Mouse (Mus musculus) lung, postnatal 10 days (tissue): ENCODE data around the gene Nmur1.
"Not testable (repeated sequence)": the region's sequence is repeated elsewhere in the genome, so short reads cannot be mapped to it uniquely, and the experiment has no call there.

Source experiments
- DNase-seq: peaks from one replicate; pipeline ENCODE4 v3.0.0; 2021

The Nmur1 gene

DNA sequence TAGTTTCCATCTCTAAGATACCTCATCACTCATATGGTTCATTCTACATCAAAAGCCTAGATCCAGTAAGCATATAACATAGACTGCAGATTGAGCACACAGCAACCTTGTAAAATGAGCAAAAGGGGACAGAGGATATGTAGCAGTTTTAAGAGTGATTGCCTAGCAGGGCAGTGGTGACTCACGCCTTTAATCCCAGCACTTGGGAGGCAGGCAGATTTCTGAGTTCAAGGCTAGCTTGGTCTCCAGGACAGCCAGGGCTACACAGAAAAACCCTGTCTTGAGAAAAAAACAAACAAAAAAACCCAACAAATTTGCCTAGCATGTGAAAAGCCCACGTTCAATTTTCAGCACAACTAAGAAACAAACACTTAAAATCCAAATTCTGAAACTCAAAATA lies 71.8 kb downstream of the Nmur1 start:
- DNase-seq: no peak

DNA sequence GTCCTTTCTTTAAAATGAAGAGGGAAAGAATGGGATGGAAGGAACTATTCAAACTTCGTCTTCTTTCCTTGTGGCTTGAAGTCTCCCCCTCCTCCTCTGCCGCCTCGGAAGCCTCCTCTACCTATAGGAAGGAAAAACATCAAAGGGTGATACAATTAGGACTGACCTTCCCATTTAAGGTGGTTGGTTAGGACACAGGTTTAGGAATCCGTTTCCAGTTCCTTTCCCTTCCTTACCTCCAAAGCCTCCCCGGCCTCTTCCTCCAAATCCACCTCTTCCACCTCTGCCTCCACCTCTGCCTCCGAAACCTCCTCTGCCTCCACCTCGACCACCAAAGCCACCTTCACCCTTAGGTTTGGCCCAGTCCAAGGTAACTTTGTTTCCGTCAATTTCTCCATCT lies 75.5 kb downstream of the Nmur1 start:
- no peak for DNase-seq

DNA sequence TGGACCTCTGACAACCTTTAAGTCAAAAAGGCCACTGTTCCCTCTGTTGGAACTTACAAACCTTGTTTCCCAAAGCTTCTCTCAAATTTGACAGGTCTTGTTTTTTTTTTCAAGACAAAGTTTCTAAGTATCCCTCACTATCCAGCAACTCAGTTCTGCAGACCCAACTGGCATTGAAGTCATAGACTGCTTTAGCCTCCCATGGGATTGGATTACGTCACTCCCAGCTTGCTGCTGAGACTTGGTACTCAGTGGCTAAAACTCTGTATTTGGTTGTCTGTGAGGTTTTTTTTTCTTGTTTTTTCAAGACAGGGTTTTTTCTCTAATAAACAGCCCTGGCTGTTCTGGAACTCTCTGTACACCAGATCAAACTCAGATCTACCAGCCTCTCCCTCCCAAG lies 76.3 kb downstream of the Nmur1 start:
- no peak for DNase-seq

DNA sequence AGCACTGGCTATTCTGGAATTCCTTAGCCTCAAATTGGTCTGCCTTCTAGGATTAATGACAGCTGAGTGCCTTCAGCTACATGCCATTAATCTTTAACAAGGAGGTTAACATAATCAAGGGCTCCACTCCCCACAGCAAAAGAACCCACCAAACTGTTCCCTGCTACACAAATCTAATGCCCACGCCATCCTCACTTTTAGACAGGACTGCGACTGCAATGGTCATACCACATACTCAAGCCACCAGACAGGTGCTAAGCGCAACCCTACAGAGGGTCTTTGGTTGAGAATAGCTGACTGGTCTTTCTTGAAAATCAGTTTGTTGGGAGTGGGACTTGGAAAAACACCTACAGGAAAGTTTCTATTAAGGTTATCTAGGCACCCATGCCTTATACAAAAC lies 76.8 kb downstream of the Nmur1 start:
- DNase-seq: no peak

DNA sequence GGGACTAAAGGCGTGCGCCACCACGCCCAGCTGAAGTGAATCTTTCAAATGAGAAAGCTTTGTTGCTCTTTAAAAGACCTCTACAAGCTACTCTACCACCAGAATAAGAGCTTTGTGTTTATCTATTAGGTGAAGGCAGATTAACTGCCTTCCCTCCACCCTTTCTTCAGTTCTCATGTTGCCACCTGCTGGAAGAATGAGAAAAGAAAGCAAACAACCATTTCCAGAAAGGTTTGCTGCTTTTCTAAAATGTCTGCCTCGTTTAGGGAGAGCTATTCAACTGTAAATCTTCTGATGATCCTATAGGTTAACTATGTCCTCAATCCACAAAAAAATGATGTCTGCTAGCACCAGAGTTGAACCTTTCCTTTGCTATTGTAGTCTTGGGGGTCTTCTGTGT lies 77.2 kb downstream of the Nmur1 start:
- DNase-seq: no peak

DNA sequence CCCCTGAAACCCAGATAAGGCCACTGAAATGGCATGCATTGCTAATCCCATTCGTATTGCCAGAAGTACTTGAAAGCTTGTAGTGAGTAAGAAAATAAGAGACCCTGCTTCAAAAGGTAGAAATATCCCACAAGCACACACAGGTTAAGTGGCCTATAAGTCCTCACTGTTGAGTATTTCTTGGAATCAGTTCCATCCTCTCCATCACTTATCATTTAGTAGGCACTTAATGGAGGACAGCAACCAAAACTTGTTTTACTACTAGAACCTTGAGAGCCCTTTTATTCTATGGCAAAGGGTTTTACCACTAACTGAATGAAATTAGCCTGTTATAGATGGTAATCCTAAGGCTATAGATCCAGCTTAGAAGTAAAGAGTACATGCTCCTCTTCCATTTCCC lies 77.9 kb downstream of the Nmur1 start:
- no peak for DNase-seq

DNA sequence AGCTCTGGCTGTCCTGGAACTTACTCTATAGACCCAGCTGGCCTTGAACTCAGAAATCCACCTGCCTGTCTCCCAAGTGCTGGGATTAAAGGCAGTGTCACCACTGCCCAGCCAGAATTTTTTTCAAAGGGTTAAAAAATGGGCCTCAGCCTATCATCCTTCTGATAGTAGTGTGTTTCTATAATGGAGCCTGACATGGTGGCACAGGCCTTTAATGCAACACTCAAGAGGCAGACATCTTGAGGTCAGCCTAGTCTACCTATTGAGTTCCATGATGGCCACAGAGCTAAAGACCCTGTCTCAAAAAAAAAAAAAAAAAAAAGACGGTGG lies 78.3 kb downstream of the Nmur1 start:
- DNase-seq: no peak

DNA sequence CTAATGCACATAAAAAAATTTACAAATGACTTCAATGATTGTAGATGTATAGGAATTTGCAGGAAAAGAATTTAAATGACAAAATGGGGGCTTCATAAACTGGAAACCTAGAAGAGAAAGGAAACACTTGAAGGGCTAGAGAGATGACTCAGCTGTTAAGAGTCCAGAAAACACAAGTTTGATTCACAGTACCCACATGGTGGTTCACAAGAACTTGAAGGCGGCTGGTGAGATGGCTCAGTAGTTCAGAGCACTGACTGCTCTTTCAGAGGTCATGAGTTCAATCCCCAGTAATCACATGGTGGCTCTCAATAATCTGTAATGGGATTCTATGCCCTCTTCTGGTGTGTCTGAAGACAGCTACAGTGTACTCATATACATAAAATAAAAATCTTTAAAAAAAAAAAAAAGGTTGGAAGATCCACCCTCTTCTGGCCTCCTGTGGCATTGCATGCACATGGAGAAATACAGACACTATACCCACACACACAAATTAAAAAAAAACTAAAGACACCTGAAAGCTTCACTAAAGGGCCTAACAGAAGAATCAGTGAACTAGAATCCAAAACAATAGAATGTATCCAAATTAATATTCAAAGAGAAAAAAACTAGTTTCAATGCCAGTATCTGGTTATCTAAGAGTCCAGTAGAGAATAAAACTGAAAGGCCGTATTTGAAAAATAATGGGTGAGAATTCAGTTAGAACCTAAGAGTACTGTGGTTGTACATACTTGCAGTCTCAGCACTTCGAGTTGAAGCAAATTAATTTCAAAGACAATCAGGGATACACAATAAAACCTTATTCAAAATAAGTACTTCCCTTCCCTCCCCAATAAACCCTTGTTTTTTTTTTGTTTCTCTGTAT lies 78.9 kb downstream of the Nmur1 start:
- no peak for DNase-seq

DNA sequence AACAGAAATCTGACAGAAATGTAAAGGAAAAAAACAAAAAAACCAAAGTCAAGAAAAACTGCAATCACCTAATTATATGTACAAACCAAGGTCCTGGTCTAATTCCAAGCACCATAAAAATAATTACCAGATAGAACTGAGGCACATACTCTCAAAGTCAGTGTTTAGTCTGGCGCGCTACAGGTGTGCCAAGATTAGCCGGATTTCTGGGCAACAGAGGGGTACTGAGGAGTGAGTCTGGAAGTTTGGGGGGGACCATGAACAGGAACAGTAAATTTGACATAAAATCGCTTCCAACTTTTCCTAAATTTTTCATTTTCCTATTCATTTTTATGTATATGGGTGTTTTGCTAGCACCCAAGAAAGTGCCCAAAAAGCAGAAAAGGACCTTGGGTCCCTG lies 80.1 kb downstream of the Nmur1 start:
- no peak for DNase-seq

DNA sequence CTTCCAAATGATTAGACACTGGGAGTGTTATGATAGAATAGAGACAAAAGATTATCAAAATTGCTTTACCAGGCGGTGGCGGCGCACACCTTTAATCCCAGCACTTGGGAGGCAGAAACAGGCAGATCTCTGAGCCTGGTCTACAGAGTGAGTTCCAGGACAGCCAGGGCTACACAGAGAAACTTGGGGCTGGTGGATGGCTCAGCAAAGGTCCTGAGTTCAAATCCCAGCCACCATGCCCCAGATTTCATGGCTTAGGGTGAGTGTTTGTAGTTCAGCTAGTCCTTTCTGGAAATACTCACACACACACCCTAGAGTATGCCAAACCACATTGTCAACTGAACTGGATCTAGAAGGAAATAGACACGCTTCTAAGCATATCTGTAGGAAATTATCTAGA lies 81.0 kb downstream of the Nmur1 start:
- no peak for DNase-seq

DNA sequence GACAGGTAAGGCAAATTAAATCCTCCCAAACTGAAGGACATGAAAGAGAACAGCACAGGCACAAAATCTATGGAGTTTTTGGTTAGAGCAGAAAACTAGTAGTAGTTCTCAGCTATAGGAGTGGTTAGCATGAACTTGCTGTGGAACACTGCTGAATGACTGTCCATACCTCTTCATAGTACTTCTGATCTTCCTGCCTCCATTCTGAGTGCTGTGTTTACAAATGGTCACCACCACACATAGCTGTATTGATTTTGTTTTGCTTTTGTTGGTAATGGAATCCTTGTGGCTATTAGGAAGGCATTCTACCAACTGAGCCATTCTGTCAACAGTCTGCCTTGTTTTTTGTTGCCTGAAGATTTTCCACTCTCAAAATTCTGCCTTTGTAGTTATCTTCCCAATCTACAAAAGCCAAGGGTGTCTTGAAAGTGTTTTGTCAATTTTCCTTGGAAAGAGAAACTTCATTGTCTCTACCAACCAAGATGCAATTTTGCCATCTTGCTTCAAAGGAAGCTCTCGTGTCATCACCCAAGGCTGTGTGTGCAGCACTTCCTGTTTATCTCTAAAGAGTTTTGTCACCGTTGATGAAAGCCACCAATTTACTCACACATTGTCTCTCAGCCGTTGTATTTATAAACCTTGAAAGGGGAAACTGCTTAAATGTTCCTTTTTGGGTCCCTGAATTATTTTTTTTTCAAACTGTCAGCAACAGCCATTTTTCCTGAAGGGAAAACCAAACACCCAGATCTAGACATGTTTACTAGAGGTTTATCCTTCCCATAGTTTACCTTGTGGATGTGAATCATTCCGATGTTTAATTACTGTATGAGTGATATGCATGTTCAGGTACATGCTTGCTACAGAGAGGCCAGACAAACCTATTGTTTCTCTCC lies 81.8 kb downstream of the Nmur1 start:
- DNase-seq: peak; percentile 34

DNA sequence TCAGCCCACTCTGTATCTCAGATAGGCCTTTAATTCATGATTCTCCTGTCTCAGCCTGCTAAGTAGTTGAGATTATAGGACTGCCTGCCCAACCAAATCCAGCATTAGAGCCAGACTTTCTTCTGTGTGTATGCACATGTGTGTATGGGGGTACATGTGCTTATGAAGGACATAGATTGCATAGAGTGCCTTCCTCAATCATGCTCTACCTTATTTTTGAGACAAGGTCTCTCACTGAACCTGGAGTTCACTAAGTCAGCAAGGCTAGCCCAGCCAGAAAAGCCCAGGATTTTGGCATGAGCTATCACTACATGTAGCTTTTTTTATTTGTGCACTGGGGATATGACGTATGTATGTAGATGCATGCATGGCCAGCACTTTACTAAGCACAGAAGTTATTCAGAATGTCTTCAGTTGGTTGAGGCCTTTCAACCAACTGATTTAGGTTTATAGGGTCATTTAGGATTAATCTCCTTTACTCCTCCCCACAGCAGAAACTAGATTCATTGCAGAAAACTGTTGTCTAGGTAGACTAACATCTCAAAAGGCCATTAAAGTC lies 82.9 kb downstream of the Nmur1 start:
- DNase-seq: no peak

DNA sequence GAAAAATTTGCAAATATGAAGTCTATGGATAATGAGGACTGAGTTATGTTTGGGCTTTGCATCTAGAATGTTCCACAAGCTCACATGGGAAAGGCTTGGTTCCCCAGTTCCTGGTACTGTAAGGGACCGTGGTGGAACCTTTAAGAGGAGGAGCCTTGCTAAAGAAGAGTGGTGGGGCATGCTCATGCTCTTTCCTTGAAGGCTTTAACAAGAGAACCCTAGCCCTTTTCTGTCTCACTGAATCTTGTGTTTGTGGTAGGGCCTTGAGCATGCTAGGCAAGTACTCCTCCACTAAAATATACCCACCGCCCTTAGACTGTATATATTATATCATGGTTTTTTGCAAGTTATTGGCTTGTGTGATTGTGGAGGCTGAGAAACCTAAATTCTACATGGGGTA lies 83.7 kb downstream of the Nmur1 start:
- DNase-seq: no peak

DNA sequence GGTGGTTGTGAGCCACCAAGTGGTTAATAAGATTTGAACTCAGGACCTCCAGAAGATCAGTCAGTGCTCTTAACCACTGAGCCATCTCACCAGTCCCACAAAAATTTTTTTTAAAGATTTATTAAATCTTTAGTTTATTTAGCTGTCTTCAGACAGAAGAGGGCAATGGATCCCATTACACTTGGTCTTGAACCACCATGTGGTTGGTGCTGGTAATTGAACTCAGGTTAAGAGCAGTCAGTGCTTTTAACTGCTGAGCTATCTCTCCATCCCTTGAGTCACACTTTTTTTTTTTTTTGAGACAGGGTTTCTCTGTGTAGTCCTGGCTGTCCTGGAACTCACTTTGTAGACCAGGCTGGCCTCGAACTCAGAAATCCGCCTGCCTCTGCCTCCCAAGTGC lies 84.9 kb downstream of the Nmur1 start:
- not testable (repeated sequence) for DNase-seq

DNA sequence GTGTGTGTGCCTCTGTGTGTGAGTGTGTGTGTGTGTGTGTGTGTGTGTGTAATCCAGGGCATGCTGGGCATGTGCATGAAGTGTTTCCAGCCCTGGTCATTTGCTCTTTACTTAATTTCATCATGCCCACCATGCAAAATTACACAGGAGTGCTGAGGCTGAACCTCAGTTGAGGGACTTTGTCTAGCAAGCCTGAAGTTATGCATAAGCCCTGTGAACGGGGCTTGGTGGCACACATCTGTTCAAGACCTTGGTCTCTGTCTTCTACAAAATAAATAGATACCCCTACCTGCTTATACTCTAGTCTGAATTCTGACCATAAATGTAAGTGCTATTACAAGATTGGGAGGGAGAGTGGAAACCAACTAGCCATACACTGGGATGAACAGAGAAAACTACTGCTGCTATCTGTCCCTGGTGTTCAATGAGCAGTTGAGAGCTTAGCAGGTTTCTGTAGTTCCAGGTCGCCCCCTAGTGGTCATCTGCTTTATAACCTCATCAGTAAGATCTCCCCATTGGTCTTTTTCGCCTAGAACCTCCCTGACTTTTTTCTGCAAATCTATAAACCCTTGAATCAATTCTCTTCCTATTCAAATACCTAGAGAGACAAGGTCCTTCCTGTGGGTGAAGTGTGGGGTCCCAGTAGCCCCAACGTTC lies 86.7 kb downstream of the Nmur1 start:
- peak; percentile 89 for DNase-seq

DNA sequence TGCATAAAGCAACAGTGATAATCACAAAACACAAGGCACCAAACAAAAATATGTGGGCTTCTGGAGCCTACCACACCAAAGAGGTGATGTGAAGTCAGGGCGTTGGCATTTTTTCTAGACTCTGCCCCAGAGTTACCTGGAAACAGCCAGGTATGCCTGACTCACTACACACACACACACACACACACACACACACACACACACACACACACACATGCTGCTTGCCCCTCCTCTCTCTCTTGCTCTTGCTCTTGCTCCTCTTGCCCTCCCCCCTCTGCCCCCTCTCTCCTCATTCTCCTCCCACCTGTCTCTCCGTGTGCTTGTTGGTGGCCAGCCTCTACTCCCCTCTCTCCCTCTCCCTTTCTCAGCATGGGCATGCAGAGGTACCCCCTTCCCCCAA lies 89.7 kb downstream of the Nmur1 start:
- no peak for DNase-seq
